Mouse (Mus musculus): ENCODE measurements around the gene Akr1a1. TPM values are rescaled to one million over a fixed set of nuclear protein-coding genes. Genes with fewer than 3 reads are reported as not detected.

Akr1a1 gene
- polyA plus RNA-seq, 1 experiment from 2014 or later = 634 TPM

DNA sequence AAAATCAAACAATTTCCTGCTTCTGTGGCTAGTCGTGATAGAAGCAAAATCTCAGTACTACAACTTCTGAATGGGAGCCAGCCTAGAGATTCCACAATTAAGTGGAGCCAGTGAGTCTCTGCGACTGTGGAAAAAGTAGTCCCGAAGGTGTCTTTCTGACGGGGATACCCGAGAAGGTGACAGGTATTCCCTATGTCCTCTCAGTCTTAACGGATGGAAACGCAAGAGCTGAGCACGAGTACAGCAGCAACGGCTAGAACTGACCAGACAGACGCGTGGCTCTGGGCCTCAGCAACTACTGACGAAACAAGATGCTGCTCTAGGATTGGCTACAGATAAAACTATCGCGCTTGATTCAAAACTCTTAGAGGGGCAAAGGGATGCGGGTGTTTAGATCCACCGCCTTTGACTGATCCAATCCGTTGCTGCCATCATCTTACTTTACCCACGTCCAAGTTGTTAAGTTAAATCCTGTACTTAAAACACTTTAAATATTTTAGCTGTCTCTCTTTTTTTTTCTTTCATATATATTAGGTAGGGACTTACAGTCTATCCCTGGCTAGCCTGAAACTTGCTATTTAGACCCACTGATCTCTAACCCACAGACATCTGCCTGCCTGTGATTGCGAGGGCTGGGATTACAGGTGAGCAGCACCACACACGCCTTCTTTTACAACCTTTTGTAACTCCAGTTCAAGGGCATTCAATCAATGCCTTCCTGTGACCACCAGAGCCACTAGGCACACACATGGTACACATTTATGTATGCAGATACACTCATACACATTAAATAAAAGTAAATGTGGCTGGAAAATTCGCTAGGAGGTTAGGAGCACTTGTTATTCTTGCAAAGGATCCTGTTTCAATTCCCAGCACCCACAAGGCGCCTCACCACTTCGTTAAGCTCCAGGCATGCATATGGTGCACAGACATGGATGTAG is 23.5 kb downstream of the Akr1a1 start, which contains the start of gene Nasp:
Nasp (minus strand) TSS at position 220 of the 941 bp plus-strand sequence.
- Histone ChIP-seq H3K36me3 (peaks cover 27% of the 10 kb centered on the region), H3K4me1 (replicated peaks) (peaks cover 11% of the 10 kb centered on the region), H3K4me2 (peak within 1 kb of the TSS; percentile 62), H3K27me3 (no peaks in the 10 kb centered on the region), H3K27ac (peak within 1 kb of the TSS; percentile 95), H3K9me3 (no peaks in the 10 kb centered on the region), H3K9ac (replicated peaks) (peak within 1 kb of the TSS; percentile 84), H3K4me3 (replicated peaks) (peak within 1 kb of the TSS; percentile 82)
- ATAC-seq (ENCODE audit: insufficient number of reproducible peaks, insufficient read depth, low FRiP score, low TSS enrichment, low read depth) = peak; percentile 75; the same call in 1 of the 2 replicates
- 6% methylated on average over 23 of the region's 23 CpGs for WGBS

DNA sequence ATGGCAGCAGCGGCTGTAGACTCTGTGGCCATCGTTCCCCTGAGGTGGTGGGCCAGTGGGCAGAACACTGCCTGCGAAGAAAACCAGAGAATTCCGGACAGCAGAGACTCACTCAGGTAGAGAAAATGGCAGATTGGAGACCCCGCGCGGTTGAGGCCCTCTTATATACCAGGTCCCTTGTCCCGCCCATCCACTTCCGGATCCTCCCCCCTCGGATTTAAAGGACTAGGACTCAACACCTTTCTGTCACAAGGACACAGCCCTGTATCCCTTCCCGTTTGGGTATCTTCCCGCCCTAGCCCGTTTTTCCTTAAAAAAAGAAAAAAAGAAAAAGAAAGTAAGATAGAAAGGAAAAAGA is 24.1 kb downstream of the Akr1a1 start:
- peak overlapping the region; percentile 84 for H3K9ac ChIP-seq (replicated peaks)
- 0% methylated on average over 13 of the region's 13 CpGs for WGBS
- H3K4me2 ChIP-seq = peak overlapping the region; percentile 62
- no peaks in the 10 kb centered on the region for H3K27me3 ChIP-seq
- H3K36me3 ChIP-seq = peaks cover 28% of the 10 kb centered on the region
- H3K4me3 ChIP-seq (replicated peaks) = peak overlapping the region; percentile 82
- peak; percentile 84 for ATAC-seq (ENCODE audit: insufficient number of reproducible peaks, insufficient read depth, low FRiP score, low TSS enrichment, low read depth)
- H3K27ac ChIP-seq = peak overlapping the region; percentile 95
- no peaks in the 10 kb centered on the region for H3K9me3 ChIP-seq
- H3K4me1 ChIP-seq (replicated peaks) = peaks cover 11% of the 10 kb centered on the region

DNA sequence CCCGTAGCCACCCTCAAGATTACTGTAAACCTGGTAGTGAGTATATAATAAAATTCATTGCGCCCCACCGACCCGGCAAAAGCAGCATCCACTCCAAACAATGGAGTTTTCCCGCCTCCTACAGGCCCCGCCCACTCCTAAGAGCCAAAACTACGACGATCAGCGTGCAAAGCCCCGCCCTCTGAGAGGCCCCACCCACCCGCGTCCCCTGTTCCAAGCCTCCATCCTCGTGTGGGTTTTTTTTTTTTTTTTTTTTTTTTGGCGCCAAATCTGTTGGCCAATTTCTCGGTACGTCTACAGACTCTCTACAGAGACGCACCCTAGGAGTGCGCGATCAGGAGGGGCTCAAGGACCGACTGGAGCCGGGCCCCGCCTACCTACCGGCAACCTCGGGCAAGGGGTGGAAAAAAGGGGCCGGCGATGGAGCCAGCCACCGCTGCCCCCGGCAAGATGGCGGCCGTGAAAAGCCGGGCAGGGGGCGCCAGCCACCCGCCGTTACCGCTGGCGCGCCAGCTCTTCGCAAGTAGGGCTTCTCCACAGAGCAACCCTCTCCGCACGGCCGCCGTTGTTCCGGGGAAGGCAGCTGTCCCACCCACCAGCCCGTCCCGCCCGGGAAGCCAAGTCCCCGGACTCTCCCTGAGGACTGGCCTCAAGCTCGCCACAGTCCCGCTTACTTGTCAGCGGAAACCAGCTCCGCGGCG is 24.7 kb downstream of the Akr1a1 start:
- H3K9me3 ChIP-seq = no peaks in the 10 kb centered on the region
- peak; percentile 74 for ATAC-seq (ENCODE audit: insufficient number of reproducible peaks, insufficient read depth, low FRiP score, low TSS enrichment, low read depth)
- no peaks in the 10 kb centered on the region for H3K27me3 ChIP-seq
- under 1% methylated on average over 53 of the region's 53 CpGs for WGBS
- H3K4me2 ChIP-seq = peak overlapping the region; percentile 62
- peak overlapping the region; percentile 84 for H3K9ac ChIP-seq (replicated peaks)
- peaks cover 11% of the 10 kb centered on the region for H3K4me1 ChIP-seq (replicated peaks)
- H3K36me3 ChIP-seq = peaks cover 28% of the 10 kb centered on the region
- H3K27ac ChIP-seq = peak overlapping the region; percentile 95
- H3K4me3 ChIP-seq (replicated peaks) = peak overlapping the region; percentile 82

DNA sequence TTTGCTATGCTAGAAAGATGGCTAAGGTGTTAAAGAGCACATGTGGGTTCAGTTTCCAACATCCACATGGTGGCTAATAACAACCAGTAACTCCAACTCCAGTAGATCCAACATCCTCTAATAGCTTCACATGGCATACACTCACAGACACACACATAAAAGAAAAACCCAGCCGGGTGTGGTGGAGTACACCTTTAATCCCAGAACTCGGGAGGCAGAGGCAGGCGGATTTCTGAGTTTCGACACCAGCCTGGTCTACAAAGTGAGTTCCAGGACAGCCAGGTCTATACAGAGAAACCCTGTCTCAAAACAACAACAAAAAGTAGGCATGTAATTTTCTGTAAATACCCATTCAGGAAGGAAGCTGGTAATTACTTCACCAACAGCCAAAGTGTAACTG is 26.6 kb downstream of the Akr1a1 start:
- WGBS = 90% methylated on average over 4 of the region's 4 CpGs
- H3K9me3 ChIP-seq = no peaks in the 10 kb centered on the region
- no peak overlapping the region for H3K27ac ChIP-seq
- no peaks in the 10 kb centered on the region for H3K27me3 ChIP-seq
- H3K9ac ChIP-seq (replicated peaks) = no peak overlapping the region
- H3K4me1 ChIP-seq (replicated peaks) = peaks cover 11% of the 10 kb centered on the region
- H3K4me2 ChIP-seq = peak overlapping the region; percentile 62
- peaks cover 48% of the 10 kb centered on the region for H3K36me3 ChIP-seq
- no peak for ATAC-seq (ENCODE audit: insufficient number of reproducible peaks, insufficient read depth, low FRiP score, low TSS enrichment, low read depth)
- peak overlapping the region; percentile 82; the same call in 1 of the 2 replicates for H3K4me3 ChIP-seq (replicated peaks)

DNA sequence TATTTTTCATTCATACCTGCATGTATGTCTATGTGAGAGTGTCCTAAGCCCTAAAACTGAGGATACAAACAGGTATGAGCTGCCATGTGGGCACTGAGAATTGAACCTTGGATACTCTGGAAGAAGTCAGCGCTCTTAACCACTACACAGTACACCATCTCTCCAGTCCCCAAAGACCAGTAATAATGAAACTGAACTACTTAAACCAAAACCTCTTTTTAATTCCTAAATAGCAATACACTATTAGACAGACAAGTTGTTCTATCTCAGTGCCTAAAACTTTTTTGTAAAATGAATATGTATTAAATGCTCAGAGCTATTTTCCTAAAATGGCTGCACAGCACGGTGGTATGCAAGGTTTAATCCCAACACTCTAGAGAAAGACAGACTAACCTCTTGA is 36.2 kb downstream of the Akr1a1 start:
- no peak overlapping the region for H3K27ac ChIP-seq
- H3K4me2 ChIP-seq = no peak overlapping the region
- H3K4me1 ChIP-seq (replicated peaks) = no peaks in the 10 kb centered on the region
- H3K27me3 ChIP-seq = no peaks in the 10 kb centered on the region
- no peak for ATAC-seq (ENCODE audit: insufficient number of reproducible peaks, insufficient read depth, low FRiP score, low TSS enrichment, low read depth)
- peaks cover 88% of the 10 kb centered on the region for H3K36me3 ChIP-seq
- no peak overlapping the region for H3K9ac ChIP-seq (replicated peaks)
- no peaks in the 10 kb centered on the region for H3K9me3 ChIP-seq
- WGBS = 96% methylated on average over 2 of the region's 2 CpGs
- no peak overlapping the region for H3K4me3 ChIP-seq (replicated peaks)

DNA sequence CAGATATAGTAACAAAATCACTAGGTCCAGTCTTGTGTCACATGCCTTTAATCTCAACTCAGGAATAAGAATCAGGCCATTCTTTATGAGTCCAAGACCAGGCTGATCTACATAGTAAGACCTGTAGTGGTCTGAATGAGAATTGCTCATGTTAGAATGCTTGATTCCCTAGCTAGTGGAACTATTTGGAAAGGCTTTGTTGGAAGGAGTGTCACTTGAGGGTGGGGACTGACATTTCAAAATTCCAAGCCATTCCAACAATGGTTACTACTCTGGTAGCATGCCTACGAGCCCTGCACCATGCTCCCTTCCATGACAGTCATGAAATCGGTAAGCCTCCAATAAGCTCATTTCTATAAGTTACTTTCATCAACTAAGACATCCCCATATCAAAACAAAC is 38.9 kb downstream of the Akr1a1 start:
- no peak overlapping the region for H3K4me2 ChIP-seq
- no peaks in the 10 kb centered on the region for H3K4me1 ChIP-seq (replicated peaks)
- no peak for ATAC-seq (ENCODE audit: insufficient number of reproducible peaks, insufficient read depth, low FRiP score, low TSS enrichment, low read depth)
- no peaks in the 10 kb centered on the region for H3K27me3 ChIP-seq
- H3K27ac ChIP-seq = no peak overlapping the region
- H3K4me3 ChIP-seq (replicated peaks) = no peak overlapping the region
- H3K9me3 ChIP-seq = no peaks in the 10 kb centered on the region
- no peak overlapping the region for H3K9ac ChIP-seq (replicated peaks)
- peaks cover 85% of the 10 kb centered on the region for H3K36me3 ChIP-seq
- 94% methylated on average over 2 of the region's 2 CpGs for WGBS

DNA sequence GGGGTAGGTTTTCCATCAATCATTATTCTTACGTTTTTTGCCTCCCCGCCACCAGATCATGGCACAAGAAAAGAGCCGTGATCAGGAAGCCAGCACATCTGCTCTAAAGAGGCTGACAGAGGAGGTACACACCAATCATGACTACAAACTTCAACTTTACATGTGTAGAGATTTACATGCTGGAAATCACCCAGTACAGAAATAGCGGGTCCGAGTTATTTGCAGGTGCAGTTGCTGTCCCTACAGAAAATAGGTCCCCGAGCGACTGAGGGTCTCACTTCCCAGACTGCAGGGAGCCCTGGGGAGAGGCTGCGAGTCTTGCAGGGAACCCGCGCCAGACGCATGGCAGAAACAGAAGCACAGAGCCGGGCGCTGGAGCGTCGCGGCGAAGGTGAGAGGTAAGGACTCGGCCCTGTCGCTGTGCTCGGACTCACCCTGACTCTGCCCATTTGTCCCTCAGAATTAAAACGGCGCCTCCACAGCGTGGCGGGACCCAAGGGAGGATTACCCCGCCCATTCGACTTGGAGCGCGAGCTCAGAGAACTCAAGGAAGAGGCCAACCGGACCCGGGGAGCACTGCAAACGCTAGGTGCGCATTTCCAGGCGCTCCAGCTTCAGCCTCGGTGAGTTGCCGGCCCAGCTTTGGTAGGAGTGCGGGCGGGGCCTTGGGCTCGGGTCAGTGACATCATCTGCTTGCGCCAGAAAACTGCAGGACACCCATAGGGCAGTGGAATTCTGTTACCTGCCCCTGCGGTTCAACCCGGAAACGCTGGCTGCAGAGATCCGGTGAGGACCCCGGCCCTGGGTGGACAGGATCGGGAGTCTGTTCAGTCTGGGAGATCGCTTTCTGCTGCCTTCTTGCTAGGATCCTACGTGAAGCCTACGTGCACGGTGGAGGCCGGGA is 54.2 kb downstream of the Akr1a1 start:
- Histone ChIP-seq H3K4me3 (replicated peaks) (peak overlapping the region; percentile 60), H3K4me2 (peak overlapping the region; percentile 81), H3K27me3 (no peaks in the 10 kb centered on the region), H3K9me3 (no peaks in the 10 kb centered on the region), H3K9ac (replicated peaks) (peak overlapping the region; percentile 61), H3K4me1 (replicated peaks) (peaks cover 22% of the 10 kb centered on the region), H3K27ac (peak overlapping the region; percentile 83), H3K36me3 (peaks cover 49% of the 10 kb centered on the region)
- 1% methylated on average over 50 of the region's 50 CpGs for WGBS
- peak; percentile 88 for ATAC-seq (ENCODE audit: insufficient number of reproducible peaks, insufficient read depth, low FRiP score, low TSS enrichment, low read depth)

DNA sequence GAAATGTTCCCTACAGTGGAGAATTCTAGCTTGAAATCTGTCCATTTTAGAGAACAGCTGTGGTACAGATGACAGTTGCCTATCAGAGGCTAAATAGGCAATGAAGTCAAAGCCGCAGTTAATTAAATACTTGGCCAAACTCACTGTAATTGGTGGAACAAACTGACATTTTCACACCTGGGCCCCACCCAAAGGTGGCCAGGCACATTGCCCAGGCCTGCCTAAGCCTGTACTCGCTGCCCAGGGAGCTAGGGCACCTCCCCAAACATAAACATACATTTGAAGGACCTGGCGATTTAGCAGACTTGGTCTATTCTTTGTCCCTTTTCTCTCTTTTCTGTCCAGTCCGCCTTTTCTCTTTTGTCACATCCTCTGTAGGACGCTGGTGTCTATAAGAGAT is 55.1 kb downstream of the Akr1a1 start, which contains the start of gene Ccdc17:
Ccdc17 (plus strand) TSS at position 276 of the 400 bp plus-strand sequence.
- Histone ChIP-seq H3K36me3 (peaks cover 49% of the 10 kb centered on the region), H3K4me2 (peak within 1 kb of the TSS; percentile 81), H3K27ac (peak within 1 kb of the TSS; percentile 83), H3K9ac (replicated peaks) (peak within 1 kb of the TSS; percentile 61), H3K4me3 (replicated peaks) (peak within 1 kb of the TSS; percentile 60), H3K27me3 (no peaks in the 10 kb centered on the region), H3K4me1 (replicated peaks) (peaks cover 22% of the 10 kb centered on the region), H3K9me3 (no peaks in the 10 kb centered on the region)
- 29% methylated on average over 5 of the region's 5 CpGs for WGBS
- ATAC-seq (ENCODE audit: insufficient number of reproducible peaks, insufficient read depth, low FRiP score, low TSS enrichment, low read depth) = no peak

DNA sequence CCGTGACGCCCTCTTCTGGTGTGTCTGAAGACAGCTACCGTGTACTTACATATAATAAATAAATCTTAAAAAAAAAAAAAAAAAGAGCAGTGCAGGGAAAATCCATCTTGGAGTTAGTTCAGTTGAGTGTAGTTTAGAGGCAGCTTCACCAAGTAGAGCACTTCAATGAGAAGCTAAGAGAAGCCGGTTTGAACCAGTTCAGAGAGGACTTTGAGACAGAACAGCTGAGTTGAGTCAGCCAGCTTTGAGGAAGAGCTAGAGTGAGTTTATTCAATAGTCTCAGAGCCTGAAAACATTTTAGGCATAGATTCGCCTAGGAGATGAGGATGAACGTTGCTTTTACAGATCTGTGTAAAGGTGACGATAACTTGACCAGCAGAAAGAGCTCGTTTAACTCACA is 55.7 kb downstream of the Akr1a1 start:
- no peak overlapping the region for H3K27ac ChIP-seq
- no peak overlapping the region for H3K4me2 ChIP-seq
- no peak overlapping the region for H3K4me3 ChIP-seq (replicated peaks)
- peaks cover 22% of the 10 kb centered on the region for H3K4me1 ChIP-seq (replicated peaks)
- WGBS = 78% methylated on average over 8 of the region's 8 CpGs
- H3K9me3 ChIP-seq = no peaks in the 10 kb centered on the region
- H3K36me3 ChIP-seq = peaks cover 49% of the 10 kb centered on the region
- H3K9ac ChIP-seq (replicated peaks) = no peak overlapping the region
- H3K27me3 ChIP-seq = no peaks in the 10 kb centered on the region
- ATAC-seq (ENCODE audit: insufficient number of reproducible peaks, insufficient read depth, low FRiP score, low TSS enrichment, low read depth) = no peak
